Mouse (Mus musculus) monocyte, adult 2 months (primary cell): Measurements from ENCODE around the gene Slc25a43.

Experiments used
- DNase-seq, 2 experiments: peaks; one replicate each; pipeline ENCODE4 v3.0.0; 2022; ENCODE audit warnings: low spot score in 2 of 2, low read depth in 1 of 2

Gene Slc25a43

GRCm38 (mm10) chrX:36743503-36744101 lies at the start of gene Slc25a43:
Gene Slc25a43 (plus strand): TSS chrX:36743659.
- DNase-seq: peak in 1 of 2 experiments; percentile 4

GRCm38 (mm10) chrX:36740124-36740951 lies 3.1 kb upstream of the Slc25a43 start:
- no peak for DNase-seq

- DNase-seq: no peak
Observed at GRCm38 (mm10) chrX:36741278-36741677, 2.2 kb upstream of the Slc25a43 start.

DNA sequence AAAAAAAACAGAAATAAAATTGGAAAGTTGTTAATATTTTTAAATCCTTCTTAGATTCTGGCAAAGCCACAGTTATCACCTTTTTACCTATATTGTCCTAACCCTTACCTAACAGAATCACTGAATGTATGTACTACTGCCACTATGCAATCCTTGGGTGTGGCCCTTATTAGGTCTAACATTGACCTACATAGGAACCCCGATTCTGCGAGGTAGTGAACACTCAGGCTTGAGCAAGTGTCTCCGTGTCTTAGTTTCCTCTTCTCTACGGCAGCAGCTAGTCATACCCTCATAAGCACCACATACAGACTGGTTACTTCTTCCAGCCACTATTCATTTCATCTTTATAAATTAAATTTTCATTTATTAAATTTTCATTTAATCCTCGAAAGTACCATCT lies 715 bp upstream of the Slc25a43 start:
- no peak for DNase-seq

- DNase-seq: peak in 1 of 2 experiments; percentile 54
Observed at GRCm38 (mm10) chrX:36744735-36745134, 1.3 kb downstream of the Slc25a43 start.

GRCm38 (mm10) chrX:36745333-36745732 lies 1.9 kb downstream of the Slc25a43 start:
- DNase-seq: no peak

DNA sequence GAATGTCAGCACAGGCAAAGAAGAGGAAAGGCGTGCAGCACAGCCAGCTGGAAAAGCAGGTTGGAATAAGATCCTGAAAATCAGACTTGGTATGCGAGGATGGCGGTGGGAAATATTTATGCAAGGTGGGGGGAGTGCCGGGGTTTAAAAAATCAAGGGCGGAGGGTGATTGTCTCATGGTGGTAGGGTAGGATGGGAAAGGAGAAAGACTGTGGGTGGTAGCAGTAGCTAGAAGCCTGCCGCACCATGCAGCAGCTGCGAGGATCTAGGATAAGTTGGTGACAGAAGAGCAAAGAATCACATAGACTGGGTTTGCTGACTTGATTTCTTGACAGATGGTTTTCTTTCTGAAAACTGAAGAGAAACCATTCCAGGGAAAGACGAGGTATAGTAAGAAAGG lies 3.3 kb downstream of the Slc25a43 start:
- no peak for DNase-seq

DNA sequence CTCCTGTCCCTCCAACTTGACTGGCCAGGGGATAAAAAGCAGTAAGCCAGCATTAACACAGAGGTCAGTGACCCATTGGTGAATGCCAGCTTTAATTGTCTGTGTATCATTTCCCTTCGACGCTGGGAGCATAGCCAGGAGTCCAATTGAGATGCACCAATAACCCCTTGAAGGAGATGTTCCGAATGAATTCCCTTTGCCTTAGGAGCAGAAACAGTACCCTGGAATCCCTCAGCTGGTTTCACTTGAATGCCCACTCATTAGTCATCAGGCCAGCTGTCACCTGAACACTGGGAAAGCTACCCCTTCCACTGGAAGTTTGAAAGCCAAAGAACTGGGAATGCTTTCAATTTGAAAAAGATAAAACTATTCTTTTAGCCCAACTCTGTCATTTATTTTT lies 5.1 kb downstream of the Slc25a43 start:
- no peak for DNase-seq

DNA sequence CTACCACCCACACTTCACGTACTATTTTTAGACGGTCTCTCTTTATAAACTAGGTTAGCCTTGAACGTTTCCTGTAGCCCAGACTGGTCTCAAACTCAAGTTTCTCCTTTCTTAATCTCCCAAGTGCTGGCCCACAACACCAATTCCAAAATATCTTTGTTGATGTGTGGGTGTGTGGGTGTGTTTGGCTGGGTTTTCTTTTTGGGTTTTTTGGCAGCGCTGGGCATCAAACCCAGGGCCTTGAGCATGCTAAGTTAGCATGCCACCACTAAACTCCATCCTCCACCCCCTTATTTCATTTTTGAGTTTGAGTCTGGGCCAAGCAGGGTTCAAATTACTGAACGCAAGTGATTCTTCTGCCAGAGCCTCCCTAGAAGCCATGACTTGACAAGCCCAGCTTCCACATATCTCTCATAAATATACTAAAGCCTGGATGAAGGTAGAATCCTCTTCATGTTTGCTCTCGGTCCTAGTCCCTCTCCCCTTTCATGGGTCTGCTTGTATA lies 5.9 kb downstream of the Slc25a43 start:
- no peak for DNase-seq

- DNase-seq: no peak
Observed at GRCm38 (mm10) chrX:36750591-36750990, 7.1 kb downstream of the Slc25a43 start.

GRCm38 (mm10) chrX:36752586-36752985 lies 9.1 kb downstream of the Slc25a43 start:
- DNase-seq: no peak

DNA sequence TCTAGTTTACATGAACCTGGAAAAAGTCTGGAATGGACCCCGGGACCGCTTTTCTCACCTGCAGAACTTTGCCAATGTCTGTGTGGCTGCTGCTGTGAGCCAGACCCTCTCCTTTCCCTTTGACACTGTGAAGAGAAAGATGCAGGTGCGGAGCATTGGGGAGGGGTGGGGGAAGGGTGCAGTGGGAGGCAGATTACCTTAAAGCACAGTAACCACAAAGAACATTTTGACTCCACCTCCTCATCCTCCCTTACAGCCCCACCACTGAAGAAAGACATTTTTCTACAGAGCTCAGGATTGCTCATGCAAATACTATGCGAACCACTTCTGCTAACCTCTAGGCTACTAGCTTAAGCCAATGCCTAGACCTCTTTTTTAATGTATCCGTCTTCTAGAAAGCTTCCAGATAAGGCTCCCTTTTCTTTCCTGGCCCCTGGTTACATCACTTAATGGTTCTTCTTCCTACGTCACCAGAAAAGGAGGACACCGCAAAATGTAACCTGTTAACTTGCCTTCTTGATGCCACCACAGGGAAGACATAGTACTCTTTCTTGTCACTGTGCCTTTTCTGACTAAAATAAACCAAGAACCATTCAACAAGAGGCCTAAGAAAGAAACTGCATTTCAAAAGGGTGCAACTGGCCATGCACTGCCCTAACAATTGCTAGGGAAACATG lies 14.5 kb downstream of the Slc25a43 start:
- no peak for DNase-seq

- DNase-seq: peak in 1 of 2 experiments; percentile 2
Observed at GRCm38 (mm10) chrX:36758566-36758965, 15.1 kb downstream of the Slc25a43 start.

GRCm38 (mm10) chrX:36760946-36761635 lies 17.6 kb downstream of the Slc25a43 start:
- DNase-seq: peak in 1 of 2 experiments; percentile 2

GRCm38 (mm10) chrX:36762289-36762688 lies 18.8 kb downstream of the Slc25a43 start:
- DNase-seq: no peak

DNA sequence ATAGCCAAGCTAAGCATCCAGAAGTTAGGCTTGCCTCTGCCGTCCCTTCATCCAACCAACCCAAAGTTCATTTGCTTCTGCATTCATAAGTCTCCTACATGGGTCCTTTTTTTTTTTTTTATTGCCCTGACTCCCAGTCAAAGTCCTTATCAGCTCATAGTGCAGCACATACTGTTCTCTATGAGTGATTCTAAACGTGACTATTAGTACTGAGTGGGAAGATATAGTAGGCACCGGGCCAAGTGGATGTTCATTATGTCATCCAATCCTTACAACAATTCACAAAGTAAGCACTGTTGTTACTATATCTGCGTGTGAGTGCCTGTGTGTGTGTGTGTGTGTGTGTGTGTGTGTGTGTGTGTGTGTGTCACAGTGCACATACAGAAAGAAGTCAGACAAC lies 19.4 kb downstream of the Slc25a43 start:
- no peak for DNase-seq

GRCm38 (mm10) chrX:36763298-36763933 lies 20.0 kb downstream of the Slc25a43 start:
- DNase-seq: no peak

GRCm38 (mm10) chrX:36763934-36764317 lies 20.5 kb downstream of the Slc25a43 start:
- DNase-seq: no peak

DNA sequence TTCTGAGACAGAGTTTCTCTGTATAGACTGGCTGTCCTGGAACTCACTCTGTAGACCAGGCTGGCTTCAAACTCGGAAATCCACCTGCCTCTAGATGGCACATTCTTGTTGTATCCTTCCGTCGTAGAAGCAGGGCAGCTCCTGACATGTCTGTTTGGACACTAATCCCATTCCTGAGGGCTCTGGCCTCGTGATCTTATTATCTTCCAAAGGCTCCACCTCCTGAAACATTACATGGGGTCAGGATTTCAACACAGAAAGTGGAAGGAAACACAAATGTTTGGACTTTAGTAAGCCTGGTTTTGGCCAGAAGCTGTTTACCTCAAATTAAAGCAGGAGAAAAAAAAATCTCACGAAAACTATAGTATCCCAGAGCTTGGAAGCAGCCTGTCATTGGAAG lies 23.9 kb downstream of the Slc25a43 start:
- no peak for DNase-seq

- no peak for DNase-seq
Observed at GRCm38 (mm10) chrX:36772591-36772990, 29.1 kb downstream of the Slc25a43 start.

DNA sequence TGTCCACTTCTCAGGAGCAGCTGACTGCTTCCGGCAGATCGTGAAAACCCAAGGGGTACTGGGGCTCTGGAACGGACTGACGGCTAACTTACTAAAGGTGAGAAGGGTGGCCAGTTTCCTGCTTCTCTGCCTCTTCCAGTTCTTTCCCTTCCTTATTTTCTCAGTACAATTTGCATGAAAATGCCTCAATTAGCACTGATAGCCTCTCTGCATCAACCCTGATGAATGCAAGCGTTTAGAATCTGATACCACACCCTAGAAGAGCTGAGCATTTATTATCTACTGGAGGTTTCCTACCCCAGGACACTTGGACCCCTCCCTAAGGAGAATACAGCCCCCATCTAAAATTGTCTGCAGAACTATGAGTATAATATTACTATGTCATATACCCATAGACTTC lies 32.1 kb downstream of the Slc25a43 start:
- no peak for DNase-seq
